Mouse (Mus musculus) forelimb bud, embryonic 11.5 days (tissue): ENCODE data around the gene Tex35.

Source experiments
- DNase-seq: peaks from one replicate; pipeline ENCODE4 v3.0.0-alpha.2; 2012; ENCODE audit warnings: low read depth, low spot score

Tex35 gene

GRCm38 (mm10) chr1:157108580-157108979, at the start of gene Tex35:
TSS of gene Tex35 (minus strand) at chr1:157108680.
- no peak for DNase-seq

- no peak for DNase-seq
Measured at GRCm38 (mm10) chr1:157153781-157154180, 45.3 kb upstream of the Tex35 start.

DNA sequence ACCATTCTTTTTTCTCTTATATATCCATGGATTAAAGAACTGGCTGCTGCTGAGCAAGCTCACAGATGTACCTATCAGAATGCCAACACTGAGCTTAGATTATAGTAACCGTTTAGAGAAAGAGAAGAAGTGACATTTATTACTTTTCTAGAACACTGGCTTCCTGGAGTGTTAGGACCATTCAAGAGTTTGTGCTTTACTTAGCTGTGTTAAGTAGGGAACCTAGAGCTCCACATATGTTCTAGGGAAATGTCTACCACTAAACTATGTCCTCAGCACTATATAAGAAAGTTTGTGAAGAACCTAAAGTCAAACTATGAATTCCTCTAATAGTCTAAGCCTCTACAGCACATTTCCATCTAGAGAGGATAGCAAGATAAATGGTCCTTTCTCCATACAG, 41.6 kb upstream of the Tex35 start:
- DNase-seq = no peak

- no peak for DNase-seq
Measured at GRCm38 (mm10) chr1:157144621-157145020, 36.1 kb upstream of the Tex35 start.

DNA sequence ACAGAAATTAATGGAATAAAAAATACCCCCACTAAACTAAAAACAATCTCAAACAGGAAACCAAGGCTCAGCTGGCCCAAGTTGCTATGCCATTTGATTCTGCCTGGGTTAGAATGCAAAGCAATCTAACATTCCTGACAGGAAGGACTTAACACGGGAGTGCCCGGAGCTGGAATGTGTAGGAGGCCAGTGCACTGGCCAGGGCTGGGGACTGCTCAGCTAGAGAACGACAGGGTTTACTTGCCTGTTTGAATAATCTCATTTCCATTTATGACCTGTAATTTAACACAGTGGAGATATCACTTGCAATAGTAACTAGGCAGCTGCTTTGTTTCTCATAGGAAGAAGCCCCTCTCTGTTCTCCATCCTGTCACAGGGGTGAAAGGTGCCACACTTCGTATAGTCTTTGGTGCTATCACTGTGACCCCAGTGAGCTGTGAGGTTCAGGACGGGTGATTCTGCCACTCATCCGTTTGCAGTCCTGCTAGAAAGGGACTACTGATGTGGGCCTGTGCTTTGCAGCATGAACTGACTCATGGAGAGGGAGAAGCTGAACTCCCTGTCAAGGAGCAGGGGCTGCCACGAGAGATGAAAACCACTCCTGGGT, 34.9 kb upstream of the Tex35 start:
- no peak for DNase-seq

DNA sequence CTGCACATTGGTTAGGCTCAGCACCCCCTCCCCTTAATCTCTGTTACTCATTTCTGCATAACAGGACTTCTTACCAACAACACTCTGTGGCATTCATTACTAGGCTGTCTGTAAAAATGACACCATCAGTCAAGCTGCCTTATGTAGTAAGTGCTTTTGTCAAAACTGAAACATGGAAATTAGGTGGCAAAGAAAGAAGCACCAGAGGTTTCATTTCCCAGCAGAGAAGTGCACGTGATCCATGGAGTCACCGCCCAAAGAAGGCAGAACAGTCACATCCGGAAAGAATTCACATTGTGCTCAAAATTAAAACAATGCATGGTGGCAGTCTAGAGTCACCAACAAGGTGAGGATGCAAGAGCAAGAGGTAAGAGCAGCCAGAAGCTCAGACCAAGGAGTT, 32.5 kb upstream of the Tex35 start:
- no peak for DNase-seq

DNA sequence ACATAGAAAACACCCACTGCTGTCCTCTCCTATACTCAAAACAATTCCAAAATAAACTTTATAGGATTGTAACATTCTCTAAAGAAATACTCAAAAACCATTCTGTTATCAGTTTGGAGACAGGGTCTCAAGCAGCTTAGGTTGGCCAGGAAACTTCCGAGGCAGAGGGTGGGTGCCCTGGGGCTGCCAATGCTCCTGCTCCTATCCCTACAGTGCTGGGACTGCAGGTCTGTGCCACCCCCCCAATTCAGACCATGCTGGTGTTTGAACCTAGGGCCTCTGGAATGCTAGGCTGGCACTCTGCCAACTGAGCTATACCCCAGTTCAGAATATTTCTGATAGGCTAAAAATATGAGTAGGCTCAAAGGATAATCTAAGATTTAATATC, 29.4 kb upstream of the Tex35 start:
- no peak for DNase-seq

GRCm38 (mm10) chr1:157137132-157137853, 28.8 kb upstream of the Tex35 start:
- DNase-seq = peak; percentile 37

DNA sequence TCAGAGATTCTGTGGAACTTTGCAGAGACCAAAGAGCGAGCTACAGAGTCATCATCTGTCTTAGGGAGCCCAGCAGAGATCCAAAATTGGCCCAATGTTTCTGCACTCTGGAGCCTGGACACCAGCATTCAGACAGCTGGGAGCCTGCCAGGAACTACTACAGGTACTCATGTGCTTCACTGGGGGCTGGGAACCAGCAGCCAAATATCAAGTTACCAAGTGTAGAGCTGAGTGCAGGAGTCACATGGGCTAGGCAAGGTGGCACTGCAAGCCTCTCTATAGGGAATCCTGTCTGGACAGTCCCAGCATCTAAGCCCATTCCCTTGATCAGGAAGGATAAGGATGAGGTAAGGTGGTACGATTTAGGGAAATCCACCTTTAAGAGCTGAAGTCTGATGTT, 19.7 kb upstream of the Tex35 start:
- DNase-seq = no peak

DNA sequence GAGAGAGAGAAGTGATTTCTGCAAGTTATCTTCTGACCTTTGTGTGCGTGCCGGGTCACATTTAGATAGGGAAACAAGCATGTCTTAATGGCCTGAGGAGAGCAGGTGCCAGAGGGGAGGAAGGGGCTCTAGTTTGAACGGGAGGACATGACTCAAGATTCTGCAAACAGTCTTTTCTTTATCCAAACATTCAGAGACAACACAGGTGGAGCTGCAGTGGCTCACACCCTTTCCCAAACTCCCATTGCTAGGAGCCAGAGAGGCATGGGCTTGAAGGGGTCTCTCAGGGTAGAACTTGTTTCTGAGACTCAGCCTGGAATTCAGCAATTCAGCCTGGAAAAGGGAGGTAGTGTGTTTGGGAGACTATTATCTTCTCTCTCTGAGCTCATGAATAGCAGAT, 15.4 kb upstream of the Tex35 start:
- DNase-seq = no peak

- DNase-seq = no peak
Measured at GRCm38 (mm10) chr1:157119168-157119567, 10.7 kb upstream of the Tex35 start.

DNA sequence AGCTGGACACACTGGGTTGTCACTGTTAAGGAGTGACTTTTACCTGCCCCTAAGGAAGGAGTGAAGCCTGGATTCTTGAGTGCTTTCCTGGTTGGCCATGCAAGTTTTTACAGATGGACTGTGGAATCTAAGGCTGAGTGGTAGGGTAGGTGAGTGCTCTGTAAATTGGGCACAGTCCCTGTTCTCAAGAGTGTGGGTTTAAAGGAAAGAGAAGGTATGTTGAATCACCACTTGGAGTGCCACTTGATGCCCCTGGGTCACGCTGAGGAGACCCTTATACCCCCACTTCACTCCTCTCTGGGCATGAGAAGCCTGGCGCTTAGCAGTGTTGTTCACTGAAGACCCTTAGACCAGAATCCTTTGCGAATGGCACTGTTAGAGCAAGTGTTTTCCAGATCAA, 9.0 kb upstream of the Tex35 start:
- no peak for DNase-seq

GRCm38 (mm10) chr1:157114492-157114891, 6.0 kb upstream of the Tex35 start:
- no peak for DNase-seq

DNA sequence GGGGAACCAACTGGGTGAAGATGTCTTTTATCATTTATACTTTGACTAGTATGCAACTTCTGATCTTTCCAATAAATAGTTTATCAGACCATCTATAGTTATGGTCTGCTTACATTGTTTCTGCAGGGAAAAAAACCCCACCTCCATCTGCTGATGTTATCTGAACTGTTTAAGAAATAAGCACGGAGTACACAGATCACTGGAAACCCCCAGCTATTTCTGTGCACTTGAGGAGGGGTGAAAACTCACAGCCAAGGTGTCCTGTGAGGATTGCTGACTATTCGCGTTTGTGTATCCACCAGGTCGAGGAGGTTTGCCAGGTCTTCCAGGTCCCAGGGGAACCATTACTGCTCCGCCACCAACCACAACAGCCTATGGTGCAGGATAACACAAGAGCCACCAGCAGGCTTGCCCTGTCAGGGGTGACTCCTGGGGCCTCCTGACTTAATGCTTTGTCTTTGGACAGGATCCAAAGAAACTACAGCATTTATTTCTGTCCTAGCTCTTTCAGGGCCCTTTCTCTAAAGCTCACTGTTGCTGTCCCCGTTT, 1.9 kb upstream of the Tex35 start:
- DNase-seq = no peak

GRCm38 (mm10) chr1:157101122-157101865, 7.2 kb downstream of the Tex35 start:
- DNase-seq = peak; percentile 38

DNA sequence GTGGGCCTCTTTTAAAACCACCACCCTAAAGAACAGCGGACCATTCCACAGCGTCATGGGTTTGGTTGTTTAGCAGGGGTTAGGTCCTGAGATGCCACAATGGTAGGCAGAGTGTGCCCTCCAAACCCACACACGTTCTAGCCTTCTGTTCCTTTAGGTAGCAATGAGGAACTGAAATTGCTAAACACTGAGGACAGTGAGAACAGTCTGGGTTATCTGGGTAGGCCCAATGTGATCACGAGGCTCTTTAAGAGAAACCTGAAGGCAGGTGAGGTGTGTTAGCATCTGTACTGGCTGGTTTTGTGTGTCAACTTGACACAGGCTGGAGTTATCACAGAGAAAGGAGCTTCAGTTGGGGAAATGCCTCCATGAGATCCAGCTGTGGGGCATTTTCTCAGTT, 12.9 kb downstream of the Tex35 start:
- DNase-seq = no peak

DNA sequence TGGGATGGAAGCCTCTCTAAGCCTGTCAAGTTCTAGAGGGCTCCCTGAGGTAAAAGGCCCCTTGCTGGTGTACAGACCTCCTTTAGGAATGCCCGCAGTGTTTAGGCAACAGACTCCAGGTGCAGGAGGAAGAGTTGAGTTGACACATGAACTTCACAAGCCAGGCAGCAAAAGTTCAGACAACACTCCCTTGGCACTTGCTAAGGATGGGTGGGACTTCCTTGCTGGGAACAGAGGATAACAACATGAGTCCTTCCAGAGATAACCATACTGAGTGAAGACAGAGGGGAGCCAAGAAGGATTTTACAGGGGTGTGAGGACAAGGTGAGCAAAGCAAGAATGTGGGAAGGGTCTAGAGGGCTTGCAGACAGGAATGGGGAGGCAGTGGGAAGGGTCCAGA, 15.9 kb downstream of the Tex35 start:
- DNase-seq = no peak

- no peak for DNase-seq
Measured at GRCm38 (mm10) chr1:157092140-157092539, 16.3 kb downstream of the Tex35 start.

- no peak for DNase-seq
Measured at GRCm38 (mm10) chr1:157090835-157091234, 17.6 kb downstream of the Tex35 start.

GRCm38 (mm10) chr1:157086097-157086994, 22.1 kb downstream of the Tex35 start:
- peak; percentile 84 for DNase-seq

- no peak for DNase-seq
Measured at GRCm38 (mm10) chr1:157082931-157083330, 25.5 kb downstream of the Tex35 start.

- DNase-seq = no peak
Measured at GRCm38 (mm10) chr1:157081999-157082398, 26.5 kb downstream of the Tex35 start.
